Mouse (Mus musculus): ENCODE results near the gene Alk. TPM values are rescaled to one million over a fixed set of nuclear protein-coding genes. Genes with fewer than 3 reads are reported as not detected.

Alk gene
- polyA plus RNA-seq, 1 experiment from 2014 or later: 0.11 TPM

- DNase-seq (ENCODE audit: low spot score): no peak
- H3K27ac ChIP-seq: no peak overlapping the region
- H3K4me2 ChIP-seq (ENCODE audit: low read length): no peak overlapping the region
- no peaks in the 10 kb centered on the region for H3K36me3 ChIP-seq (ENCODE audit: insufficient read depth, low read length)
- no peaks in the 10 kb centered on the region for H3K9me3 ChIP-seq (replicated peaks; ENCODE audit: low read length)
- no peak for ATAC-seq (replicated peaks; ENCODE audit: low FRiP score, low read depth)
- TF ChIP-seq CTCF (IDR thresholded peaks at IDR 0.05; ENCODE audit: low read depth): no peak
- H3K4me3 ChIP-seq (replicated peaks; ENCODE audit: low read depth, low read length): no peak overlapping the region
- H3K9ac ChIP-seq (ENCODE audit: low read depth, low read length): no peak overlapping the region
- H3K4me1 ChIP-seq (replicated peaks; ENCODE audit: insufficient read depth, low read length): no peaks in the 10 kb centered on the region
- no peaks in the 10 kb centered on the region for H3K27me3 ChIP-seq (ENCODE audit: insufficient read depth, low read length)
- 92% methylated on average over 2 of the region's 2 CpGs for WGBS
Measured at GRCm38 (mm10) chr17:71867892-71868291, 736.5 kb downstream of the Alk start.

GRCm38 (mm10) chr17:71865437-71865836 lies 739.0 kb downstream of the Alk start:
- Histone ChIP-seq H3K4me2 (ENCODE audit: low read length) (no peak overlapping the region), H3K27ac (no peak overlapping the region), H3K9ac (ENCODE audit: low read depth, low read length) (no peak overlapping the region), H3K4me3 (replicated peaks; ENCODE audit: low read depth, low read length) (no peak overlapping the region), H3K27me3 (ENCODE audit: insufficient read depth, low read length) (no peaks in the 10 kb centered on the region), H3K4me1 (replicated peaks; ENCODE audit: insufficient read depth, low read length) (no peaks in the 10 kb centered on the region), H3K36me3 (ENCODE audit: insufficient read depth, low read length) (no peaks in the 10 kb centered on the region), H3K9me3 (replicated peaks; ENCODE audit: low read length) (no peaks in the 10 kb centered on the region; the same call in 1 of the 2 replicates)
- no peak for TF ChIP-seq CTCF (IDR thresholded peaks at IDR 0.05; ENCODE audit: low read depth)
- WGBS: 47% methylated on average over 5 of the region's 5 CpGs
- DNase-seq (ENCODE audit: low spot score) (peak; percentile 5), ATAC-seq (replicated peaks; ENCODE audit: low FRiP score, low read depth) (no peak)

- no peak for TF ChIP-seq CTCF (IDR thresholded peaks at IDR 0.05; ENCODE audit: low read depth)
- H3K4me2 ChIP-seq (ENCODE audit: low read length): no peak overlapping the region
- H3K4me1 ChIP-seq (replicated peaks; ENCODE audit: insufficient read depth, low read length): no peaks in the 10 kb centered on the region
- H3K27me3 ChIP-seq (ENCODE audit: insufficient read depth, low read length): no peaks in the 10 kb centered on the region
- H3K27ac ChIP-seq: no peak overlapping the region
- no peak for ATAC-seq (replicated peaks; ENCODE audit: low FRiP score, low read depth)
- no peaks in the 10 kb centered on the region; the same call in 1 of the 2 replicates for H3K9me3 ChIP-seq (replicated peaks; ENCODE audit: low read length)
- no peak overlapping the region for H3K4me3 ChIP-seq (replicated peaks; ENCODE audit: low read depth, low read length)
- no peak overlapping the region for H3K9ac ChIP-seq (ENCODE audit: low read depth, low read length)
- WGBS: 81% methylated on average over 8 of the region's 8 CpGs
- H3K36me3 ChIP-seq (ENCODE audit: insufficient read depth, low read length): no peaks in the 10 kb centered on the region
- no peak for DNase-seq (ENCODE audit: low spot score)
Measured at GRCm38 (mm10) chr17:71864039-71864438, 740.4 kb downstream of the Alk start.

GRCm38 (mm10) chr17:71862895-71863294 lies 741.5 kb downstream of the Alk start:
- Histone ChIP-seq H3K36me3 (ENCODE audit: insufficient read depth, low read length) (no peaks in the 10 kb centered on the region), H3K9me3 (replicated peaks; ENCODE audit: low read length) (no peaks in the 10 kb centered on the region; the same call in 1 of the 2 replicates), H3K4me3 (replicated peaks; ENCODE audit: low read depth, low read length) (no peak overlapping the region), H3K9ac (ENCODE audit: low read depth, low read length) (no peak overlapping the region), H3K27ac (no peak overlapping the region), H3K4me2 (ENCODE audit: low read length) (no peak overlapping the region), H3K4me1 (replicated peaks; ENCODE audit: insufficient read depth, low read length) (no peaks in the 10 kb centered on the region), H3K27me3 (ENCODE audit: insufficient read depth, low read length) (no peaks in the 10 kb centered on the region)
- 85% methylated on average over 4 of the region's 4 CpGs for WGBS
- DNase-seq (ENCODE audit: low spot score) (no peak), ATAC-seq (replicated peaks; ENCODE audit: low FRiP score, low read depth) (no peak)
- TF ChIP-seq CTCF (IDR thresholded peaks at IDR 0.05; ENCODE audit: low read depth): no peak

GRCm38 (mm10) chr17:71862184-71862583 lies 742.2 kb downstream of the Alk start:
- no peak overlapping the region for H3K4me3 ChIP-seq (replicated peaks; ENCODE audit: low read depth, low read length)
- H3K27ac ChIP-seq: no peak overlapping the region
- 72% methylated on average over 3 of the region's 3 CpGs for WGBS
- TF ChIP-seq CTCF (IDR thresholded peaks at IDR 0.05; ENCODE audit: low read depth): no peak
- no peak for ATAC-seq (replicated peaks; ENCODE audit: low FRiP score, low read depth)
- no peaks in the 10 kb centered on the region; the same call in 1 of the 2 replicates for H3K9me3 ChIP-seq (replicated peaks; ENCODE audit: low read length)
- H3K27me3 ChIP-seq (ENCODE audit: insufficient read depth, low read length): no peaks in the 10 kb centered on the region
- H3K9ac ChIP-seq (ENCODE audit: low read depth, low read length): no peak overlapping the region
- H3K36me3 ChIP-seq (ENCODE audit: insufficient read depth, low read length): no peaks in the 10 kb centered on the region
- no peaks in the 10 kb centered on the region for H3K4me1 ChIP-seq (replicated peaks; ENCODE audit: insufficient read depth, low read length)
- DNase-seq (ENCODE audit: low spot score): no peak
- no peak overlapping the region for H3K4me2 ChIP-seq (ENCODE audit: low read length)

GRCm38 (mm10) chr17:71831960-71832359 lies 772.5 kb downstream of the Alk start:
- 83% methylated on average over 3 of the region's 3 CpGs for WGBS
- no peak overlapping the region for H3K27ac ChIP-seq
- peak; percentile 62 for TF ChIP-seq CTCF (IDR thresholded peaks at IDR 0.05; ENCODE audit: low read depth)

More at GRCm38 (mm10) chr17:71831960-71832359, 772.5 kb downstream of the Alk start:
- ATAC-seq (replicated peaks; ENCODE audit: low FRiP score, low read depth) (no peak), DNase-seq (ENCODE audit: low spot score) (no peak)
- 0 out of 2 replicates have a peak, but pooled peaks cover 4% of the 10 kb centered on the region for H3K4me1 ChIP-seq (replicated peaks; ENCODE audit: insufficient read depth, low read length)
- H3K4me2 ChIP-seq (ENCODE audit: low read length): no peak overlapping the region
- H3K9me3 ChIP-seq (replicated peaks; ENCODE audit: low read length): no peaks in the 10 kb centered on the region
- no peak overlapping the region for H3K4me3 ChIP-seq (replicated peaks; ENCODE audit: low read depth, low read length)
- H3K27me3 ChIP-seq (ENCODE audit: insufficient read depth, low read length): no peaks in the 10 kb centered on the region
- H3K36me3 ChIP-seq (ENCODE audit: insufficient read depth, low read length): no peaks in the 10 kb centered on the region
- no peak overlapping the region for H3K9ac ChIP-seq (ENCODE audit: low read depth, low read length)

All from kidney, postnatal 0 days (tissue).